Mouse (Mus musculus): Measurements from ENCODE around the gene Amhr2.

Gene Amhr2

DNA sequence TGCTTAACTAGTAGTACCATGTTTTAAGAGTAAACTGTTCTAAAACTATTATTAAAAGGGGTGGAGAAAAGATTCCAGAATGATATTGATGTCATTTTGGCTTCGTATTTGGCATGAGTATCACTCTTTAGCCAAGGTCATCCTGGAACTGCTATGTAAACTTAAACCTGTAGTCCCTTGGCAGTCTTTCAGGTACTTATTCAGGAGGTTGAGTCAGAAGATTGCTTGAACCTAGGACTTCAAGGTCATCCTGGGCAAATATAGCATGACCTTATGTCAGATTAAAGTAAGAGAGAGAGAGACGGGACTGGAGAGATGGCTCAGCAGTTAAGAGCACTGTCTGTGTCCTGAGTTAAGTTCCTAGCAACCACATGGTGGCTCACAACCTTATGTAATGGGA lies 20.5 kb upstream of the Amhr2 start:
- no peak for DNase-seq

DNA sequence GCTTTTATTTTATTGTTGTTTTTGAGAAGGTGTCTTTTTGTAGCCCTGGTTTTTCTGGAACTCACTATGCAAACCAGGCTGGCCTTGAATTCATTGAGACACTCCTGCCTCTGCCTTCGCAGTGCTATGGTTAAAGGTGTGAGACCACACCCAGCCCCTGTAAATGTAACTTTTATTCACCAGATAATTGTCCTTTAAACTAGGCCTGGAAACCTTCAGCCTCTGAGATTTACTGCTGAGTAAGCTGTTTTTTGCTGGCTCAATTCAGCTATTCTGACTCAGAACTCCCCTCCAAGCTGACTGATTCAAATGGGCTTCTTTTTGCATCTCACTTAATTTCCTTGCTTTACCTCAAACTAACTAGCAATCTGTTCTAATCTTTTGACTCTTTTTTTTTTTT lies 18.2 kb upstream of the Amhr2 start:
- no peak for DNase-seq

- no peak for DNase-seq
Measured at GRCm38 (mm10) chr15:102432046-102432445, 13.1 kb upstream of the Amhr2 start.

DNA sequence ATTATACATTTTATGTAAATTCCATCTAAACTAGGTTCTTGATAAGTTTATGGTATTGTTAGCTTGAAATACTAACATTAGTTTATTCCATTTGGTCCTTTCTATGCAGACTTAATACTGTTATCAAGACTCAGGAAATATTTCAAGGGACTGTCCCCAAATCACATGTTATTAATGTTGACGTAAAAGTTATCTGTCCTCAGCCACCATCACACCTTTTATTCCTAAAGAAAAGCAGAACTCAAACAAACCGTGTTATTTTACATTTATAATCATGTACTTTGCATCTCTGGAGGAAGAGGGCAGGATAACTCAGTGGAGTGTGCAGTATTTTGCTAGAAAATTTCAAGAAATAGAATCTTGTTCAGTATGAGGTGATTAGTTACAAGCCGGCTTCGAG lies 12.0 kb upstream of the Amhr2 start:
- DNase-seq, result no peak

DNA sequence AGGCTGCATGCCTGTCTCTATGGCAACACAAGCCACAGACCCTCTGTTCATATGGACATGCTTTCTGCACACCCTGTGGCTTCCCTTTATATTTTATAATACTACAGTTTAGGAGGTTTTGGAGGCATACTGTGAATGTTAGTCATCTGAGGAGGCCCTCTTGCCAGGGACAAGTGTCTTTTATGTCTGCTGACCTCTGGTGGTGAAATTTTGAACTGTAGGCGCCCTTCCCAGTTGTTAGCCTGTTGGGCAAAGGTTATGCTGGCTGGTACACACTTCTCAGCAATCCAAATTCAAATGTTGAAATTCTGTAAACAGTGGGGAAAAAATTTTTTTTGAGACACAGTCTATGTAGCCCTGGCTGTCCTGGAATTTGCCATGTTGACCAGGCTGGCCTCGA lies 2.7 kb upstream of the Amhr2 start:
- DNase-seq, result peak; percentile 91

DNA sequence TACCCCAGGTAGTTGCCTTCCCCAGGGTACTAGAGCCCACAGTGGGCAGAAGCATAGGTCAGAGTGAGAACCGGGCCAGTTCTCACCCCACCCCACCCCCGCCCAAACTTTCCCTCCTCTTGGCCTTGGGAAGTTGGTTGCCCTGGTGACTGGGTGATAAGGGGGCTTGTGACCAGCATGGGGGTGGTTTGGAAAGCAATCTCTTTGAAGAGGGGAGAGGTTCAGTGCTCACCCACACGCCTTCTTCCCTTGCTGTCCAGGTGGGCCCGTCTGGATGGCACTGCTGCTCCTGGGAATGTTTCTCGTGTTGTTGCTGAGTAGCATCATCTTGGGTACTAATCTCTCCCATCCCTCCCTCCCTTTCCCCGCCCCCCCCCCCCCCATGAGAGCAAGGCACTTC lies 1.3 kb downstream of the Amhr2 start:
- no peak for DNase-seq

DNA sequence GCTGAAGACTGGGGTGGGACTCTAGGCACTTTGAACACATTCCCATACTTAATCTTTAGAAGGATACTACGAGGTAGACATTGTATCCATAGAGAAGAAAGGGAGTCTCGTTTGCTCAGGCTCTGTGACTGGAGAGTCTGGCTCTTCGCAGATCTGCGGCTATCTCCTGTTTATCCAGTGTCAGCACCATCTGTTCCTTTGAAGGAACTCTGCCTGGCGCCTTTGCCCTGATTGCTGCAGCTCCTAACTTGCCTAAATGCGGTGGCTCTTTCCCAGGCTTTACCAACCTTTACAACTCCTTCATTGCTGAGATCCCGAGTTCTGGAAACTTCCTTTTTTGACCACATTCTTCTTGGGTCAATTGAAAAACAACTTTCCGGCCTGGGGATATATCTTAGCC lies 4.2 kb downstream of the Amhr2 start:
- no peak for DNase-seq

GRCm38 (mm10) chr15:102450928-102451327 lies 5.8 kb downstream of the Amhr2 start:
- DNase-seq, result no peak

GRCm38 (mm10) chr15:102451666-102452430 lies 6.7 kb downstream of the Amhr2 start:
- DNase-seq, result no peak

GRCm38 (mm10) chr15:102455993-102456392 lies 10.8 kb downstream of the Amhr2 start:
- no peak for DNase-seq

DNA sequence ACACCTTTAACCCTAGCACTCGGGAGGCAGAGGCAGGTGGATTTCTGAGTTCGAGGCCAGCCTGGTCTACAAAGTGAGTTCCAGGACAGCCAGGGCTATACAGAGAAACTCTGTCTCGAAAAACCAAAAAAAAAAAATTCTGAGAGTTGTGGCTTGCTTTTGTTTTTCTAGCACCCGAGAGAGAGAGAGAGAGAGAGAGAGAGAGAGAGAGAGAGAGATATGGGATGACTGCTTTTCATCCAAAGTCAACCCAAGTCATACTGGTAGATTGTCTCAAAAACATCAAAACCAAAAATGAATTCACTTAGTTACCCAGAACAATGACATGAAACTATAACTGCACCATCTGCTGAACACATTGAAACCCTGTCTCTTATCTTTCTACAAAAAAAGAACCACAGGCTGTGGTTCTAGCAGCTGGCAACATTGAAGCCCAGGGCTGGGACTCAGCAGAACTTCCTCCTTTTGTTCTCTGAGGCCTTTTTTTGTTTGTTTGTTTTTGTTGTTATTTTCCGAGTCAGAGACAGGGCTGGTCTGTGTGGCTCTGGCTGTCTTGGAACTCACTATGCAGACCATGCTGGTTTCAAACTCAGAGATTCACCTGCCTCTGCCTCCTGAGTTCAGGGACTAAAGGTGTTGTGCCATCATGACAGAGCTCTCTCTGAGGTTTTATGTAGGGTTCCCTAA lies 13.0 kb downstream of the Amhr2 start:
- no peak for DNase-seq

DNA sequence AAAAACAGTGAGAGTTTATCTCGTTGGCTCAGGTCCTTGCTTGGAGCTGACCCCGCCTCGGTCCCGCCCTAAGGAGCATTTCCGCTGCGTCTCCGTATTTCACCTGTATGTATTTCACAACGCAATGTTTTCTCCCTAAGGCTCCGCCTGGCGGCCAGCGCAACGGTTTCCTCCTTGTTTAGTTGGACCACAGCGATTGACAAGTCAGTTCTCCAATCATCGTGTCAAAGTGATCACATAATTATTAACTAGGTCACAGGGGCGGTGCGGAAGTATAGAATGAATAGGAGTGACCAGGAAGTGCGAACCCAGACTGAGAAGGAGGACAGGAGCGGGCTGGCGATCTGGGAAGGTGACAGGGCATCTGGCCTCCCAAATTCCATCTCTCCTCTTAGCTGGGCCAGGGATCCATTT lies 13.7 kb downstream of the Amhr2 start, which contains the start of gene Prr13:
Gene Prr13, plus strand, starts transcription at position 125 of the 414 bp plus-strand sequence.
- peak; percentile 94 for DNase-seq

- no peak for DNase-seq
Measured at GRCm38 (mm10) chr15:102459381-102459780, 14.2 kb downstream of the Amhr2 start.

DNA sequence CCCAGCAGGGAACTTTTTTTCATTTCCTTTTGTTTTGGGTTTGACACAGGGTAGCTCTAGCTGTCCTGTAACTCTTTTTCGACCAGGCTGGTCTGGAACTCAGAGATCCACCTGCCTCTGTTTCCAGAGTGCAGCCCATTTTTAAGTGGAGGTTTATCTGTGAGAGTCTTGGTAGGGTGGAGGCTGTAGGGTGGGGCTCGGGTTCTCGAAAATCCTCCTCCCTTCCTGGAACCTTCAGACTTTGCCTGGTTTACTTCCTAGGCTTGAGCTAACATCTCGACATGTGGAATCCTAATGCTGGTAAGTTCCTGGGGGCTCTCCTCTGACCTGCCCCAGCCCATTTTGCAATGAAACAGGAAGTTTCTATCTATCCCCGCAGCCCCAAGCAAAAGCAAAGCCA lies 14.7 kb downstream of the Amhr2 start:
- no peak for DNase-seq

DNA sequence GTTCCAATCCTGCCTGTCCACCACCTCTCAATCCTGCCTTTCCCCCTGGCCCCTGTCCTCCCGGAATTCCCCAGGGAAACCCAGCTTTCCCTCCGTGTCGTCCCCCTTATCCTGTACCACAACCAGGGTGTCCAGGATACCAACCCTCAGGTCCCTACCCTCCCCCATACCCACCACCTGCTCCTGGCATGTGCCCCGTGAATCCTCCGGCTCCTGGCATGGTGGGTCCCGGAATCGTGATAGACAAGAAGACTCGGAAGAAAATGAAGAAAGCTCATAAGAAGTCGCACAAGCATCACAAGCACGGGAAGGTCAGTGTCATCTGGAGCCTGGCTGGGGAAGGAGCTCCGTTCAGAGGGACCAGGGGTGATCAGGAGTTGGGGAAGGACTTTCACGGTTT lies 15.2 kb downstream of the Amhr2 start:
- no peak for DNase-seq

GRCm38 (mm10) chr15:102460971-102461370 lies 15.8 kb downstream of the Amhr2 start:
- DNase-seq, result no peak

- DNase-seq, result no peak
Measured at GRCm38 (mm10) chr15:102461430-102462075, 16.4 kb downstream of the Amhr2 start.

DNA sequence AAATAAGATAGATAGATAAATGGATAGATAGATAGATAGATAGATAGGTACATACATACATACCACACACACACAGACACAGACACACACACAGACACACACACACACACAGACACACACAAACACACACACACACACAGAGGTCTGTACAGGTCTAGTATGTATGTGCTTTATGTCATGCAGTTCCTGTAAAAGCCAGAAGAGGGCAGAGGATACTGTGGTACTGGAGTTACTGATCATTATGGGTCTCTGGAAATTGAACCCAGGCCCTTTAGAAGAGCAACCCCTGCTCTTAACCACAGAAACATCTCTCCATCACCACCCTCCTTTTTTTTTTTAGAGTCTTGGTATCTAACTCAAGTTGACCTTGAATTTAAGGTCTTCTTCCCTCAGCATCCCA lies 18.5 kb downstream of the Amhr2 start:
- DNase-seq, result no peak

DNA sequence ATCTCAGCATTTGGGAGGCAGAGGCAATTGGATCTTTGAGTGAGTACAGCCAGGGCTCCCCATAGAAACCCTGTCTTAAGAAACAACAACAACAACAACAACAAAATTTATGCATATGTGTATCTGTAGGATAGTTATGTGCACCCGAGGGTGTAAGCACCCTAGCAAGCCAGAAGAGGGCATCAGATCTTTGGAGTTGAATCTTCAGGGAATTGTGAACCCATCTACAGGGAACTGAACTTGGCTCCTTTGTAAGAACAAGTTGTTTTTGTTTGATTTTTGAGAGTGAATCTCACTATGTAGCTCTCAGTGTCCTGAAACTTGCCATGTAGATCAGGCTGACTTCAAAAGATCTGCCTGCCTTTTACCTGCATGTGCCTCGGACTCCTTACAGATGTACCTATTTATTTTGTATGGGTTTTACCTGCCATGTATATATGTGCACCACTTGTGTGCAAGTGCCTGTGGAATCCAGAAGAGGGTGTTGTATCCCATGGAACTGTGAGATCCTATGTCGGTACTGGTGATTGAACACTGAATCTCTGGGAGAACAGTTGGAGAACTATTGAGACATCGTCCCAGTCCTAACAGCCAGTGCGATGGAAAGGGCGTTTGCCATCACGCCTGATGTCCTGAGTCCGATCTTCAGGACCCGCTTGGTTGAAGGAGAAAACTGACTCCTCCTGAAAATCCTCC lies 23.7 kb downstream of the Amhr2 start:
- no peak for DNase-seq

DNA sequence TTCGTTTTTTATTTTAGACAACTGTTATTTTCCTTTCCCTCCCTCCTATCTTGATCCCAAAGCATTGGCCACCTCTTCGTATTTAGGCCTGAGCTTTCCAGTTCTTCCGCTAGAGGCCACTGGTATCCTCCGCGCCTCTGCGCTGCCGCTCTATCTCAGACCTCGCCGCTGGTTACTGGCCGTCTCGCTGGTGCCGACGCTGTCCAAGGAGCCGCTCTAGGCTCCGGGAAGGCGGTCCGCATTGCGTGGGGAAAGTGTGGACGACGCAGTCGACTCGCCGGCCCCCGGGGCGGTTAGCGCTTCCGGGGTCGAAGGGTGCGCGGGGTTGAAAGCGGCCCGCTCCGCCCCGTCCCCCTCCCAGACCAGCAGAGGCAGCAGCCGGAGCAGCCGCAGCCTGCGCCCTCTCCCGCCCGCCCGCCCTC lies 25.0 kb downstream of the Amhr2 start, which contains the start of gene Pcbp2:
Gene Pcbp2, plus strand, starts transcription at position 357 of the 422 bp plus-strand sequence.
- peak; percentile 97 for DNase-seq

- DNase-seq, result peak; percentile 94
Measured at GRCm38 (mm10) chr15:102470605-102471294, 25.6 kb downstream of the Amhr2 start.

DNA sequence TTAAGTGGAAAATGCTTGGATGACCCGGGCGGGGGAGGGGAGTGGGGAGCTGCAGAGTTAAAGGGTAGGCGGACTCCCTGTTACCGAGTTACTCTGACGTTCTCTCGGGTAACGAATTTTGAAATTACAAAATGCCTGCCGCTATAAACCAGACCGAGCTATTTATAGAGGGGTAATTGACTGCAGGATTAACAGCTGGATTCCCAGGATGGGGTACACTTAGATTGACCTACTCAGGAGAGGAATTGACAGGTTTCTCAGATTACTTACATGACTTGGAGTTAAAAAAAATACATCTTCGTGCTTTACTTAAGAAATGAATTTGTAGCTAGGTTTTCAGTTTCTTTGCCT lies 26.1 kb downstream of the Amhr2 start:
- no peak for DNase-seq

DNA sequence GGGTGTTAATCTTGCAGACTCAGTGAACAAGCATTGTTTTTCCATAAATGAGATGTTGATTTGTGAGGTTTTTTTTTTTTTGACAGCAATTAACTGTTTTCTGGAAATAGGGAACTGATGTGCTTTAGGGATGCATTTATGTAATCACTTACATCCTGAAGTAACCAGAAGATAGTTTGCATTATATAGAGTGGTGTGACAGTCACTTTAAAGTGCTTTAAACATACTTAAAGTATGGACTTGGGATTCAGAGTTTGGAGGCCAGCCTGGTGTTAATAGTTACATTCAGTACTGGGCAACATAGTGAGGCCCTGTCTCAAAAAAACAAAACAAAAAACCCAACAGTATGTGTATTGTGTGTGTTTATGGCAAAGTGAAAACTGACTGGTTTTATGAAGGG lies 26.6 kb downstream of the Amhr2 start:
- no peak for DNase-seq

Data from kidney, postnatal 10 days (tissue).